Mouse (Mus musculus) erythroblast, embryonic 14.5 days (primary cell): ENCODE results near the gene Sppl3.

Experiments
- GATA1 ChIP-seq: IDR thresholded peaks from 2 replicates; pipeline ENCODE4 v1.6.1; 2012; ENCODE audit warnings: low read length, inconsistent platforms, mixed read lengths
- TAL1 ChIP-seq: IDR thresholded peaks from 3 replicates; pipeline ENCODE4 v1.6.1; 2012; ENCODE audit warnings: low read length, inconsistent platforms, mixed read lengths

DNA sequence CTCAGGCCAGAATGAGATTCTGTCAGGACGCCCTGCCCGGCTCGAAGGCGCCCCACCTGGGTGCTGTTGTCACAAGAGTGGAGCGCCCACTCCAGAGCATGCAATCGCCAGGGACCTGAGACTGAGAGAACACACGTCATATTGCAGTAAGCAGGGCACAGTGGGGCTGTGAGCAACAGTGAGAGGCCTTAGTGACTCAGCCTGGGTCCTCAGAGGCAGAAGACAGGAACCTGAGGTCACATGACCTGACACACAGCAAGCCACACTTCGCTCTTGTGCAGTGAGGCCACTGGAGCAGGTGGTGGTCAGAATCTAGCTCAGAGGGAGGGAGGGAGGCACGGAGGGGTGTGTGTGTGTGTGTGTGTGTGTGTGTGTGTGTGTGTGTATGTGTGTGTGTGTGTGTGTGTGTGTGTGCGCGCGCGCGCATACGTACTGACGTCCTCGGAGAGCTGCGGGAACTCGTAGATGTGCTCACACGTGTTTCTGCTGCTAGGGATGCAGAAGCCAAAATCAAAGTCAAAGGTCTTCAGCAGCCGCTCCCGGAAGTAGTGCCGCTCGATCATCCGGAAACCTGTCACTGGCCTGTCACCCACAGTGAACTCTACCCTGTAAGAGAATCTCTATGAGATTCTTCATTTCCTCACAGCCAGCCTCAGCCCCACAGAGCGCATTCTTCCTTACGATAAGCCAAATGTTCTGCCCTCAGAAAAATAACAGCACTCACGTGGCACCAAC lies 115.8 kb downstream of the Sppl3 start:
- TF ChIP-seq GATA1 (no peak), TAL1 (no peak)
